Mouse (Mus musculus) thymus, postnatal 0 days (tissue): ENCODE results near the gene Bco1. TPM values are rescaled to one million over a fixed set of nuclear protein-coding genes. Genes with fewer than 3 reads are reported as not detected.

Experiments
- DNase-seq: peaks from one replicate; pipeline ENCODE4 v3.0.0-alpha.2; 2015; ENCODE audit warnings: low spot score
- polyA plus RNA-seq: library from polyadenylated mRNA; unstranded; fragments of >200 nt; fragmentation: Nextera tagmentation; extraction: Ambion mirVana; gene quantifications from 2 replicates; pipeline ENCODE4 v1.2.1, GENCODE M21; 2015

Gene Bco1
- 0.09 TPM in 1 of 2 replicates, not detected in the other for polyA plus RNA-seq

GRCm38 (mm10) chr8:117095647-117096046 is at the start of gene Bco1:
TSS of gene Bco1 (plus strand) at chr8:117095854.
- DNase-seq, result no peak

- no peak for DNase-seq
These were observed 46.2 kb upstream of the Bco1 start for GRCm38 (mm10) chr8:117049444-117049843.

- no peak for DNase-seq
These were observed 44.9 kb upstream of the Bco1 start for GRCm38 (mm10) chr8:117050763-117051162.

- no peak for DNase-seq
These were observed 44.3 kb upstream of the Bco1 start for GRCm38 (mm10) chr8:117051316-117051715.

GRCm38 (mm10) chr8:117053135-117054079 is 42.2 kb upstream of the Bco1 start:
- DNase-seq, result peak; percentile 87

- no peak for DNase-seq
These were observed 41.5 kb upstream of the Bco1 start for GRCm38 (mm10) chr8:117054146-117054545.

- no peak for DNase-seq
These were observed 40.6 kb upstream of the Bco1 start for GRCm38 (mm10) chr8:117055097-117055496.

GRCm38 (mm10) chr8:117059021-117059420 is 36.6 kb upstream of the Bco1 start:
- DNase-seq, result no peak

GRCm38 (mm10) chr8:117060306-117060705 is 35.3 kb upstream of the Bco1 start:
- no peak for DNase-seq

- no peak for DNase-seq
These were observed 34.3 kb upstream of the Bco1 start for GRCm38 (mm10) chr8:117061180-117061880.

GRCm38 (mm10) chr8:117066955-117067354 is 28.7 kb upstream of the Bco1 start:
- no peak for DNase-seq

- no peak for DNase-seq
These were observed 28.3 kb upstream of the Bco1 start for GRCm38 (mm10) chr8:117067396-117067795.

GRCm38 (mm10) chr8:117068294-117068693 is 27.4 kb upstream of the Bco1 start:
- DNase-seq, result no peak

- DNase-seq, result no peak
These were observed 25.9 kb upstream of the Bco1 start for GRCm38 (mm10) chr8:117069708-117070107.

GRCm38 (mm10) chr8:117074350-117075182 is 21.1 kb upstream of the Bco1 start:
- no peak for DNase-seq

GRCm38 (mm10) chr8:117078367-117078926 is 17.2 kb upstream of the Bco1 start:
- DNase-seq, result no peak

GRCm38 (mm10) chr8:117079652-117080051 is 16.0 kb upstream of the Bco1 start:
- DNase-seq, result no peak

GRCm38 (mm10) chr8:117082399-117082872 is 13.2 kb upstream of the Bco1 start, which contains the start of gene Pkd1l2:
TSS of gene Pkd1l2 (minus strand) at chr8:117082449.
- DNase-seq, result no peak

GRCm38 (mm10) chr8:117082947-117083559 is 12.6 kb upstream of the Bco1 start:
- no peak for DNase-seq

- DNase-seq, result no peak
These were observed 10.1 kb upstream of the Bco1 start for GRCm38 (mm10) chr8:117085521-117085920.
